Mouse (Mus musculus) erythroblast, embryonic 14.5 days (primary cell): Measurements from ENCODE around the gene Cd52.

Experiments used
- GATA1 ChIP-seq: IDR thresholded peaks from 2 replicates; pipeline ENCODE4 v1.6.1; 2012; ENCODE audit warnings: low read length, inconsistent platforms, mixed read lengths
- TAL1 ChIP-seq: IDR thresholded peaks from 3 replicates; pipeline ENCODE4 v1.6.1; 2012; ENCODE audit warnings: low read length, inconsistent platforms, mixed read lengths

DNA sequence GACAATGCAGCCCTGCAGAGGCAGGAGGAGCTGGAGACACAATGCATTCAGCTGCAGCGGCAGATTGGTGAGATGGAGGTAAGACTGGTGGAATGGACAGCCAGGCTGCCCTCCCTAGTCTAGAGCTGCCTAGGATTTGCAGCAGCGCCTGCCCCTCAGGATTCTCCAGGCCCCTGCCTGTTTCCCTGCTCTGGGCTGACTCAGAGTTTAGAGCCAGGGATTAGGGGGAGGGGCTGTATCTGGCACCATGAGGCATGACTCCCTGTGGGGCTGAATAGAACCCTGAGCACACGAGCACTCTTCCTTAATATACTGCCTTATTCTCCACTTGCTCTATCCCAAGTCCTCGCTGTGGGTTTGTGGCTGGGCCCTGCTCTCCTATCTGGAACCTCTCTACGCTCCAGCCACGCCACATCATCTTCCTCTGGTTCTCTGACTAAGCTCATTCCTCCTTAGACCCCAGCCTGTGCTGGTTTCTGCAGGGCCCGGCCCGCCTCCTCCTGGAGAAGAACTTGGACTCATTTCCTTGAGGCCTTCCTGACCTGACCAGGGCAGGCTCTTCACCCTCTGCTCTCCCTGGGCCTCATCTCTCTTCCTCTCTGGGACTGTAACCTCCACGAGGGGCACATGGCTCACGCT lies 18.6 kb upstream of the Cd52 start:
- no peak for TF ChIP-seq GATA1
- TF ChIP-seq TAL1, result no peak
